Mouse (Mus musculus) liver, embryonic 14.5 days (tissue): ENCODE measurements around the gene Gcgr. TPM values are rescaled to one million over a fixed set of nuclear protein-coding genes. Genes with fewer than 3 reads are reported as not detected.
"Not testable (repeated sequence)": the region's sequence is repeated elsewhere in the genome, so short reads cannot be mapped to it uniquely, and the experiment has no call there.

Source experiments
- ATAC-seq: fragments of 200-750 bp; cut with Nextera tagmentation; 2 replicates; pipeline ENCODE4 v1.8.0; 2017; ENCODE audit warnings: moderate number of reproducible peaks, mild to moderate bottlenecking, moderate library complexity; ENCODE audit not compliant: insufficient read depth
- DNase-seq, 3 experiments: peaks; one replicate each; pipeline ENCODE4 v3.0.0-alpha.2; 2012 to 2013; ENCODE audit warnings: low read depth in 3 of 3, low spot score in 3 of 3
- H3K27ac ChIP-seq: fragments of 300-500 bp; sonication (generic); 2 replicates; pipeline ENCODE4 v1.5.1; 2014; ENCODE audit warnings: moderate library complexity, mild to moderate bottlenecking, control low read depth, inconsistent platforms
- H3K27me3 ChIP-seq: fragments of 300-500 bp; sonication (generic); 2 replicates; pipeline ENCODE4 v1.6.1; 2014; ENCODE audit warnings: mild to moderate bottlenecking, low read length, moderate library complexity; ENCODE audit not compliant: control insufficient read depth, insufficient read depth
- H3K36me3 ChIP-seq: fragments of 300-500 bp; sonication (generic); replicated peaks from 2 replicates; pipeline ENCODE4 v1.6.1; 2014; ENCODE audit warnings: low read depth; ENCODE audit not compliant: control insufficient read depth, insufficient read depth
- H3K4me1 ChIP-seq, 2 experiments: fragments of 200-500 bp in 1 of 2; fragments of 300-500 bp in 1 of 2; sonication (generic) in 1 of 2; replicated peaks; 2 replicates each; pipeline ENCODE4 v1.6.1; 2012 to 2014; ENCODE audit warnings: antibody characterized with exemption in 1 of 2, inconsistent platforms in 1 of 2, low read length in 1 of 2; ENCODE audit not compliant: control insufficient read depth in 2 of 2, insufficient read depth in 2 of 2
- H3K4me2 ChIP-seq: fragments of 300-500 bp; sonication (generic); 2 replicates; pipeline ENCODE4 v1.6.1; 2014; ENCODE audit warnings: low read depth, mild to moderate bottlenecking, control low read depth, moderate library complexity
- H3K4me3 ChIP-seq, 2 experiments: fragments of 200-500 bp in 1 of 2; fragments of 300-500 bp in 1 of 2; sonication (generic) in 1 of 2; 2 replicates each; pipeline ENCODE4 v1.5.1; 2012 to 2014; ENCODE audit warnings: low read depth in 2 of 2, low read length in 2 of 2, mild to moderate bottlenecking in 2 of 2, control low read depth in 1 of 2, inconsistent platforms in 1 of 2, moderate library complexity in 1 of 2; ENCODE audit not compliant: insufficient read depth in 1 of 2
- H3K9ac ChIP-seq: fragments of 300-500 bp; sonication (generic); replicated peaks from 2 replicates; pipeline ENCODE4 v1.6.1; 2014; ENCODE audit warnings: mild to moderate bottlenecking, control low read depth, moderate library complexity
- H3K9me3 ChIP-seq: fragments of 300-500 bp; sonication (generic); 2 replicates; pipeline ENCODE4 v1.6.1; 2016; ENCODE audit warnings: low read length, mixed read lengths; ENCODE audit not compliant: control insufficient read depth
- CTCF ChIP-seq: IDR thresholded peaks from 2 replicates; pipeline ENCODE4 v1.5.1; 2016; ENCODE audit warnings: antibody characterized with exemption, low read depth, control low read depth
- EP300 ChIP-seq: IDR thresholded peaks from 2 replicates; pipeline ENCODE4 v1.6.1; 2016; ENCODE audit warnings: antibody characterized with exemption, low read depth
- WGBS: fragments of 180-500 bp; shearing (Covaris S2); extraction: QIAGEN DNeasy Blood & Tissue Kit; methylation state at CpG from one replicate; pipeline ENCODE4 v1.1.7; 2014; ENCODE audit not compliant: insufficient replicate concordance; 5-methylcytosine and 5-hydroxymethylcytosine counted together
- polyA plus RNA-seq, 2 experiments: library from polyadenylated mRNA; depleted of rRNA in 1 of 2; stranded (reverse) in 1 of 2; unstranded in 1 of 2; fragments of >200 nt; fragmentation: Nextera tagmentation in 1 of 2; extraction: Ambion mirVana in 1 of 2; gene quantifications; 2 replicates each; pipeline versions ENCODE4 v1.2.1 to v1.2.3; 2012 to 2014

Gene Gcgr
- polyA plus RNA-seq, 2 experiments, result 11.6 to 19.8 TPM

- peak within 1 kb of the TSS; percentile 73 for H3K4me2 ChIP-seq
- TF ChIP-seq EP300 (no peak), CTCF (no peak)
- DNase-seq, result no peak
- peak within 1 kb of the TSS; percentile 55 to 82 for H3K4me3 ChIP-seq
- H3K27me3 ChIP-seq, result no peaks in the 10 kb centered on the region
- H3K9me3 ChIP-seq, result no peaks in the 10 kb centered on the region
- H3K36me3 ChIP-seq, result no peaks in the 10 kb centered on the region
- H3K4me1 ChIP-seq, result peaks cover 14 to 26% of the 10 kb centered on the region in 2 experiments
- ATAC-seq, result no peak
- no peak within 1 kb of the TSS for H3K27ac ChIP-seq
- peak within 1 kb of the TSS; percentile 2 for H3K9ac ChIP-seq
- WGBS, result 89% methylated on average over 28 of the region's 28 CpGs
Measured at GRCm38 (mm10) chr11:120550810-120551440, 20.4 kb downstream of the Gcgr start, which contains the start of gene Ppp1r27. Ppp1r27 (minus strand) TSS chr11:120551132.

GRCm38 (mm10) chr11:120552736-120553135, 22.2 kb downstream of the Gcgr start:
- no peak for DNase-seq
- Histone ChIP-seq H3K27me3 (no peaks in the 10 kb centered on the region), H3K9ac (no peak overlapping the region), H3K27ac (no peak overlapping the region), H3K9me3 (no peaks in the 10 kb centered on the region), H3K4me1 (peaks cover 14 to 22% of the 10 kb centered on the region in 2 experiments), H3K4me3 (no peak overlapping the region), H3K4me2 (no peak overlapping the region), H3K36me3 (no peaks in the 10 kb centered on the region)
- no peak for TF ChIP-seq CTCF
- no peak for TF ChIP-seq EP300
- no peak for ATAC-seq
- WGBS, result 62% methylated on average over 5 of the region's 5 CpGs

GRCm38 (mm10) chr11:120554834-120555233, 24.3 kb downstream of the Gcgr start:
- DNase-seq (no peak), ATAC-seq (no peak)
- 58% methylated on average over 7 of the region's 7 CpGs for WGBS
- Histone ChIP-seq H3K9ac (no peak overlapping the region), H3K36me3 (no peaks in the 10 kb centered on the region; the same call in 1 of the 2 replicates), H3K4me3 (no peak overlapping the region), H3K4me1 (peaks cover 2 to 8% of the 10 kb centered on the region in 2 experiments; a peak in 3 of 4 replicates), H3K27me3 (no peaks in the 10 kb centered on the region), H3K4me2 (no peak overlapping the region), H3K27ac (no peak overlapping the region), H3K9me3 (no peaks in the 10 kb centered on the region)
- TF ChIP-seq EP300, result no peak
- TF ChIP-seq CTCF, result no peak

GRCm38 (mm10) chr11:120555260-120555659, 24.8 kb downstream of the Gcgr start:
- Histone ChIP-seq H3K4me3 (no peak overlapping the region), H3K27ac (no peak overlapping the region), H3K4me1 (peaks cover 0 to 4% of the 10 kb centered on the region in 2 experiments; a peak in 1 of 4 replicates), H3K9me3 (no peaks in the 10 kb centered on the region), H3K4me2 (no peak overlapping the region), H3K36me3 (peaks cover 2% of the 10 kb centered on the region), H3K27me3 (no peaks in the 10 kb centered on the region), H3K9ac (no peak overlapping the region)
- WGBS, result 37% methylated on average over 2 of the region's 2 CpGs
- DNase-seq (no peak), ATAC-seq (no peak)
- TF ChIP-seq EP300, result no peak
- TF ChIP-seq CTCF, result no peak

- H3K36me3 ChIP-seq, result peaks cover 37% of the 10 kb centered on the region
- not testable (repeated sequence) for H3K9me3 ChIP-seq, DNase-seq, H3K4me3 ChIP-seq, H3K27ac ChIP-seq, H3K27me3 ChIP-seq, H3K4me1 ChIP-seq, H3K4me2 ChIP-seq, ATAC-seq, H3K9ac ChIP-seq
- WGBS, result 68% methylated on average over 6 of the region's 6 CpGs
Measured at GRCm38 (mm10) chr11:120558843-120559242, 28.3 kb downstream of the Gcgr start.
